Mouse (Mus musculus) stomach, embryonic 16.5 days (tissue): ENCODE measurements around the gene Ncoa7. TPM values are rescaled to one million over a fixed set of nuclear protein-coding genes. Genes with fewer than 3 reads are reported as not detected.
A peak's percentile ranks its signal among the peaks of the same experiment; 100 is the strongest.

Experiments
- ATAC-seq: fragments of 200-750 bp; cut with Nextera tagmentation; 2 replicates; pipeline ENCODE4 v1.8.0; 2017; ENCODE audit warnings: moderate number of reproducible peaks, moderate TSS enrichment; ENCODE audit not compliant: insufficient read depth, low FRiP score
- H3K27ac ChIP-seq: fragments of 300-500 bp; sonication (generic); 2 replicates; pipeline ENCODE4 v1.5.1; 2014; ENCODE audit warnings: low read length
- H3K27me3 ChIP-seq: fragments of 300-500 bp; sonication (generic); 2 replicates; pipeline ENCODE4 v1.6.1; 2014; ENCODE audit warnings: low read length, control low read depth, mixed read lengths; ENCODE audit not compliant: control insufficient read depth, insufficient read depth
- H3K36me3 ChIP-seq: fragments of 300-500 bp; sonication (generic); 2 replicates; pipeline ENCODE4 v1.6.1; 2014; ENCODE audit warnings: low read length; ENCODE audit not compliant: control insufficient read depth, insufficient read depth
- H3K4me1 ChIP-seq: fragments of 300-500 bp; sonication (generic); 2 replicates; pipeline ENCODE4 v1.6.1; 2014; ENCODE audit warnings: low read length, control low read depth, mixed read lengths; ENCODE audit not compliant: control insufficient read depth, insufficient read depth
- H3K4me2 ChIP-seq: fragments of 300-500 bp; sonication (generic); 2 replicates; pipeline ENCODE4 v1.6.1; 2014; ENCODE audit warnings: low read depth, low read length, mixed read lengths
- H3K4me3 ChIP-seq: fragments of 300-500 bp; sonication (generic); replicated peaks from 2 replicates; pipeline ENCODE4 v1.5.1; 2014; ENCODE audit warnings: mild to moderate bottlenecking, low read length
- H3K9ac ChIP-seq: fragments of 300-500 bp; sonication (generic); 2 replicates; pipeline ENCODE4 v1.6.1; 2014; ENCODE audit warnings: low read length
- H3K9me3 ChIP-seq: fragments of 300-500 bp; sonication (generic); replicated peaks from 2 replicates; pipeline ENCODE4 v1.6.1; 2016; ENCODE audit warnings: low read length, control low read depth; ENCODE audit not compliant: control insufficient read depth
- WGBS: fragments of 180-500 bp; shearing (Covaris S2); extraction: QIAGEN DNeasy Blood & Tissue Kit; methylation state at CpG from one replicate; pipeline ENCODE4 v1.1.7; 2014; 5-methylcytosine and 5-hydroxymethylcytosine counted together
- polyA plus RNA-seq: library from polyadenylated mRNA; unstranded; fragments of >200 nt; fragmentation: Nextera tagmentation; extraction: Ambion mirVana; gene quantifications from 2 replicates; pipeline ENCODE4 v1.2.1, GENCODE M21; 2015

The Ncoa7 gene
- polyA plus RNA-seq, 1 experiment from 2014 or later: 11.9 TPM

DNA sequence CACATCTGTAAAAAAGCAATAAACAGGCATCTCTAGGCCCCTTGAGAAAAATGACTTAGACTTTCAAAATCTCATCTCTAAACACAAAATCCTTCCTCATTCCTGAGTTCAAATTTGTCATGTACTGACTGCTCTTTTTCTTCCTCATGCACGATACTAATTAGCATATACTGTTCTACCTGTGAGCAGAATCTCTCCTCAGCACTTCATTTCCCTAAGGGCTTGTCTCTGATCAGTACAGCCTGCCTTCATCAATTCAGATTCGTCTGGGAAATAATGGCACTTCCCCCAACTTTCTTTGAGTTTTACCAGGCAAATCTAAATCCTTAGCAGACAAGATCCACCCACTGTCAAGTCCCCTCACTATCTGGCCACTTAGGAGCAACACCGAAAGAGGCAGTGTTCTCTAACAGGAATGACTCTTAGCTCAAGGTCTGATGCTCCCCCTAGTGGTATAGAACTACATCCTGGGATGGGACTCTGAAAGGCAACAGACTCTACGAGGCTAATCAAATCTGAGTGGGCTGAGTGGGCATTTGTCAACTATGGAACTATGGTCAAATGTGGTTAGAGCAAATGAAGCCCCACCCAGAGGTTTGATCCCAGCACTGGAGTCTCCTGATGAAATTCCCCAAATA lies 84.3 kb downstream of the Ncoa7 start:
- H3K36me3 ChIP-seq: no peaks in the 10 kb centered on the region
- H3K4me1 ChIP-seq: no peaks in the 10 kb centered on the region
- no peak overlapping the region for H3K4me3 ChIP-seq
- peak; percentile 62; the same call in 1 of the 2 replicates for ATAC-seq
- no peaks in the 10 kb centered on the region for H3K9me3 ChIP-seq
- no peak overlapping the region for H3K27ac ChIP-seq
- no peak overlapping the region for H3K4me2 ChIP-seq
- WGBS: 22% methylated on average over 4 of the region's 4 CpGs
- H3K9ac ChIP-seq: no peak overlapping the region
- H3K27me3 ChIP-seq: no peaks in the 10 kb centered on the region

DNA sequence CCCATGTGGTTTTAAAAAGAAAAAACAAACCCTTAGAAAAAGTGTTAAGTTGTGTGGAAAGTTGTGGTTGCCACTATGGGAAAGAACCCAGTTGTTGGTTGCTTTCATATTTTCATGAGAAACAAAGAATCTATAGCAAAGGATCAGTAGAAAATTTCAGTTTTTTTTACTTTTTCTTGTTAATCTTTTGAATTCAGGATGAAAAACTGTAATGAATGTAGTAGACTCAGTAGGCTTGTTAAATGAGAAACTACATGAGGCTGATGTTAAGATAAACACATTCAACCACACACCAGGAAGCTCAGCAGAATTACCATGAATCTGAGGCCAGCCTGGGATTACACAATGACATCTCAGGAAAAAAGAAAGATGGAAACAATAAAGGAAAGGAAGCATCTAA lies 87.0 kb downstream of the Ncoa7 start:
- no peak overlapping the region for H3K9ac ChIP-seq
- H3K4me1 ChIP-seq: no peaks in the 10 kb centered on the region
- H3K4me2 ChIP-seq: no peak overlapping the region
- H3K27ac ChIP-seq: no peak overlapping the region
- H3K9me3 ChIP-seq: no peaks in the 10 kb centered on the region
- ATAC-seq: no peak
- no peaks in the 10 kb centered on the region for H3K36me3 ChIP-seq
- no peak overlapping the region for H3K4me3 ChIP-seq
- no peaks in the 10 kb centered on the region for H3K27me3 ChIP-seq

DNA sequence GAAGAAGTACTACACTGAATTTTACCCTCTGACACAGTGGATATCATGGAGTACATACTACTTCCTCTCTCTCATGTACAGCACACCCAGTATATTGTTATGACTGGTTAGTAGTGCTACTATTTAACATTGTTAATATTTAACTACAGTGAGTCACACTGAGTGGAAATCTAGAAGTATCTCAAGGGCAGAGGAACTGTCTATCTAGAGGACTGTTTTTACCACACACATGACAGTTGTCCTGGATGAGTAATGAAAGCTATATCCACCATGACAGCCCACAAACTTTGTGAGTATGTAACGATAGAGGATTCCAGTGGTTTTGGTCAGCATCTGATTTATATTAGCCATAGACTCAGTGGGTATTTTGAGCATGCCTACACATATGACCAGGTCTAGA lies 90.6 kb downstream of the Ncoa7 start:
- Histone ChIP-seq H3K9ac (no peak overlapping the region), H3K27ac (no peak overlapping the region), H3K9me3 (no peaks in the 10 kb centered on the region), H3K27me3 (no peaks in the 10 kb centered on the region), H3K36me3 (no peaks in the 10 kb centered on the region), H3K4me1 (no peaks in the 10 kb centered on the region), H3K4me2 (no peak overlapping the region), H3K4me3 (no peak overlapping the region)
- WGBS: 89% methylated on average over 1 of the region's 1 CpGs
- ATAC-seq: no peak

DNA sequence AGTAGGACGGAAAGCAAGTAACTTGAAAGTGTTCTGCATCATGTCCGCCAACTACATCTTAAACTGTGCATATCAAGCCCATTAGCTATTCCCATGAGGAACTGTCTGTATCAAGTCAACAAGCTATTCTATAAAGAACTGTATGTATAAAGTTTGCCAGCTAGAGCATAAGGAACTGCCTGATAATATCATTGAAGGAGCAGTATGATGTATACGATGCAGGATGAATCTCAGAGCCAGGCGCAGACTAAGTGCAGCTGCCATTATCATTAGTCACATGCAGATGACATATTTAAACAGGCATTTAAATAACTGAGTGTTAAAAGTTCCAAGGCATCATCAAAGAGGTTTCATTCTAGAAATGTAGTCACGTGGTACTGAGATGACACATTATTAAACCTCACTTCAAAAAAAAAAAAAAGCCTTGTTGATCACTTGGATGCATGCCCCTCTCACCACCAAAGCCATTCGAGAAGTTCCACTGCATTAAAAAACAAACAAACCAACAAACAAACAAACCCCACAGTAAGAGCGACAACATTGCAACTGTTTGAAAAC lies 93.2 kb downstream of the Ncoa7 start:
- no peak overlapping the region for H3K4me2 ChIP-seq
- H3K4me1 ChIP-seq: no peaks in the 10 kb centered on the region
- H3K4me3 ChIP-seq: no peak overlapping the region
- H3K9ac ChIP-seq: no peak overlapping the region
- no peaks in the 10 kb centered on the region for H3K9me3 ChIP-seq
- H3K27me3 ChIP-seq: no peaks in the 10 kb centered on the region
- 64% methylated on average over 7 of the region's 7 CpGs for WGBS
- ATAC-seq: no peak
- H3K27ac ChIP-seq: no peak overlapping the region
- no peaks in the 10 kb centered on the region for H3K36me3 ChIP-seq

DNA sequence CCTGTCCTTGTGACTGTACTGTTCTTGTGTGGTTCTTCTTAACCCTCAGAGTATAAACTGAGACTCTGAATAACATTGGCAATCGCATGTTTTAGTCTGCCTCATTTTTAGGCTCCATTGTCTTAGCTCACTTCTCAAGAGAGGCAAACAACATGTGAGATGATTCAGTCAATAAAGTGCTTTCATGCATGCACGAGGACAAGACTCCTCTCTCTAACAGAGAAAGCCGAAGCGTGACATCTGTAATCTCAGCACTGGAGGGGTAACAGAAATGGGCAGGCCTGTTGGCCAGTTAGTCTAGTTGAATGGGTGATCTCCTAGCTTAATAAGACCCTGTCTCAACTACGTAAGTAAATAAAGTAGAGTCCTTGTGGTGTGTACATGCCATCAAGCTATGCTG lies 95.1 kb downstream of the Ncoa7 start:
- no peak overlapping the region for H3K4me3 ChIP-seq
- H3K9me3 ChIP-seq: no peaks in the 10 kb centered on the region
- no peak for ATAC-seq
- H3K36me3 ChIP-seq: no peaks in the 10 kb centered on the region
- H3K4me2 ChIP-seq: no peak overlapping the region
- no peaks in the 10 kb centered on the region for H3K4me1 ChIP-seq
- H3K27ac ChIP-seq: no peak overlapping the region
- H3K27me3 ChIP-seq: no peaks in the 10 kb centered on the region
- H3K9ac ChIP-seq: no peak overlapping the region
- WGBS: 84% methylated on average over 5 of the region's 5 CpGs

GRCm38 (mm10) chr10:30702663-30703062 lies 100.5 kb downstream of the Ncoa7 start:
- H3K4me3 ChIP-seq: no peak overlapping the region
- no peak for ATAC-seq
- no peaks in the 10 kb centered on the region for H3K4me1 ChIP-seq
- no peaks in the 10 kb centered on the region for H3K27me3 ChIP-seq
- H3K36me3 ChIP-seq: no peaks in the 10 kb centered on the region
- no peak overlapping the region for H3K27ac ChIP-seq
- H3K9me3 ChIP-seq: no peaks in the 10 kb centered on the region
- no peak overlapping the region for H3K9ac ChIP-seq
- H3K4me2 ChIP-seq: no peak overlapping the region
- 80% methylated on average over 1 of the region's 1 CpGs for WGBS

GRCm38 (mm10) chr10:30686862-30687261 lies 116.3 kb downstream of the Ncoa7 start:
- 83% methylated on average over 3 of the region's 3 CpGs for WGBS
- Histone ChIP-seq H3K36me3 (peaks cover 2% of the 10 kb centered on the region), H3K27me3 (no peaks in the 10 kb centered on the region), H3K4me2 (no peak overlapping the region), H3K4me3 (no peak overlapping the region), H3K4me1 (no peaks in the 10 kb centered on the region), H3K9ac (no peak overlapping the region), H3K9me3 (no peaks in the 10 kb centered on the region), H3K27ac (no peak overlapping the region)
- ATAC-seq: no peak

DNA sequence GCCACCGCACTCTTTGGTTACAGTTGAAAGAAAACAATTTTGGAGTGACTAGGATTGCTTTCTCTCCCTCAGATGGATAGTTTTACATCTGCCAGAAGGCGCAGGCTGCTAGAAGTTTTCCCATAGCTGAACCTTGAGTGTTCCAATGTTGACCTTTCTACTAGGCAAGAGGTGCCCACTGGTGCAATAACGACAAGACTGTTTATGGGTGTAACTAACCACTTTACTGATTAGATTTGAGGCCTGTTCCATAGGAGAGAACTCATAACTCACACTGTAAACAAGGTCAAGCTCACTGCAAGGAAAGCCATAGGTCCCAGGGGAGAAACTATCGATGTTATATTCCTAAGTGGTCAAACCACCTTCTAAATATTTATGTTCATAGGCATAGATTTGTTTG lies 119.7 kb downstream of the Ncoa7 start:
- H3K9me3 ChIP-seq: no peaks in the 10 kb centered on the region
- no peak for ATAC-seq
- 81% methylated on average over 4 of the region's 4 CpGs for WGBS
- H3K4me2 ChIP-seq: no peak overlapping the region
- H3K4me3 ChIP-seq: no peak overlapping the region
- no peaks in the 10 kb centered on the region for H3K4me1 ChIP-seq
- no peaks in the 10 kb centered on the region for H3K36me3 ChIP-seq
- H3K27ac ChIP-seq: no peak overlapping the region
- no peak overlapping the region for H3K9ac ChIP-seq
- no peaks in the 10 kb centered on the region for H3K27me3 ChIP-seq

DNA sequence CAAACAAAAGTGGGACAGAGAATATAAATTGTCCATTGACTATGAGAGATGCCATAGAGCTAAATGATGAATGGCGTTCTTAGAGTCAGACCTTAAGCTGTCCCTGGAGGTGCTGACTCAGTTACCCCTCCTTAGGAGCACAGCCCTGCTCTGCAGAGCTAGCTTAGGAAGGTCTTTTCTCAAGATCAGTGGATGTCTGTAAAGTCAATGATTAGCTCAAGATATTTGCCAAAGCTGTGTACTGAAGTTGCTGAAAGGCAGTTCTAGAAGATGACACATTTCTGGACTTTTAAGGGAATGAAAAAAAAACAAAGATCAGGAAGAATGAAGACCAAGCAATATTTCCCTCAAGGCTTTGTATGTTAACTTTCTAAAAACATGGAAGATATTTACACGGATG lies 123.4 kb downstream of the Ncoa7 start:
- no peaks in the 10 kb centered on the region for H3K9me3 ChIP-seq
- H3K4me3 ChIP-seq: no peak overlapping the region
- no peak overlapping the region for H3K4me2 ChIP-seq
- no peak overlapping the region for H3K9ac ChIP-seq
- no peak overlapping the region for H3K27ac ChIP-seq
- H3K4me1 ChIP-seq: no peaks in the 10 kb centered on the region
- H3K36me3 ChIP-seq: no peaks in the 10 kb centered on the region
- no peaks in the 10 kb centered on the region for H3K27me3 ChIP-seq
- no peak for ATAC-seq
- 91% methylated on average over 2 of the region's 2 CpGs for WGBS
